Mouse (Mus musculus) liver, embryonic 13.5 days (tissue): ENCODE results near the gene Cldn13. TPM values are rescaled to one million over a fixed set of nuclear protein-coding genes. Genes with fewer than 3 reads are reported as not detected.

ENCODE experiments used
- ATAC-seq: fragments of 200-750 bp; cut with Nextera tagmentation; 2 replicates; pipeline ENCODE4 v1.8.0; 2017; ENCODE audit warnings: low read depth, mild to moderate bottlenecking, moderate number of reproducible peaks, moderate library complexity
- DNase-seq: peaks from one replicate; pipeline ENCODE4 v3.0.0; 2022
- H3K27ac ChIP-seq: fragments of 300-500 bp; sonication (generic); 2 replicates; pipeline ENCODE4 v1.5.1; 2015; ENCODE audit warnings: moderate library complexity, mild to moderate bottlenecking, inconsistent platforms
- H3K27me3 ChIP-seq: fragments of 300-500 bp; sonication (generic); 2 replicates; pipeline ENCODE4 v1.6.1; 2015; ENCODE audit warnings: mild to moderate bottlenecking, inconsistent platforms
- H3K36me3 ChIP-seq: fragments of 300-500 bp; sonication (generic); 2 replicates; pipeline ENCODE4 v1.6.1; 2015; ENCODE audit warnings: mild to moderate bottlenecking, inconsistent platforms
- H3K4me1 ChIP-seq: fragments of 300-500 bp; sonication (generic); replicated peaks from 2 replicates; pipeline ENCODE4 v1.6.1; 2015; ENCODE audit warnings: inconsistent platforms
- H3K4me2 ChIP-seq: fragments of 300-500 bp; sonication (generic); 2 replicates; pipeline ENCODE4 v1.6.1; 2015; ENCODE audit warnings: inconsistent platforms, mild to moderate bottlenecking, moderate library complexity
- H3K4me3 ChIP-seq: fragments of 300-500 bp; sonication (generic); replicated peaks from 2 replicates; pipeline ENCODE4 v1.5.1; 2015; ENCODE audit warnings: mild to moderate bottlenecking, inconsistent platforms
- H3K9ac ChIP-seq: fragments of 300-500 bp; sonication (generic); 2 replicates; pipeline ENCODE4 v1.6.1; 2015; ENCODE audit warnings: mild to moderate bottlenecking, inconsistent platforms
- H3K9me3 ChIP-seq: fragments of 300-500 bp; sonication (generic); replicated peaks from 2 replicates; pipeline ENCODE4 v1.6.1; 2016; ENCODE audit warnings: inconsistent platforms
- WGBS: fragments of 180-500 bp; shearing (Covaris S2); methylation state at CpG from one replicate; pipeline ENCODE4 v1.1.7; 2015; ENCODE audit not compliant: insufficient replicate concordance; 5-methylcytosine and 5-hydroxymethylcytosine counted together
- polyA plus RNA-seq: library from polyadenylated mRNA; unstranded; fragments of >200 nt; fragmentation: Nextera tagmentation; extraction: Ambion mirVana; gene quantifications from 2 replicates; pipeline ENCODE4 v1.2.1, GENCODE M21; 2015

The Cldn13 gene
- polyA plus RNA-seq, 1 experiment from 2014 or later = 259 TPM

GRCm38 (mm10) chr5:134868506-134868905 is 46.8 kb downstream of the Cldn13 start:
- Histone ChIP-seq H3K36me3 (no peaks in the 10 kb centered on the region), H3K9ac (no peak overlapping the region), H3K4me1 (no peaks in the 10 kb centered on the region), H3K27me3 (no peaks in the 10 kb centered on the region), H3K9me3 (no peaks in the 10 kb centered on the region), H3K4me2 (no peak overlapping the region), H3K27ac (no peak overlapping the region), H3K4me3 (no peak overlapping the region)
- ATAC-seq (no peak), DNase-seq (no peak)
- 45% methylated on average over 5 of the region's 5 CpGs for WGBS

- H3K27me3 ChIP-seq = no peaks in the 10 kb centered on the region
- no peak overlapping the region for H3K4me3 ChIP-seq
Observed at GRCm38 (mm10) chr5:134867320-134868144, 47.8 kb downstream of the Cldn13 start.

GRCm38 (mm10) chr5:134865158-134865557 is 50.2 kb downstream of the Cldn13 start:
- Histone ChIP-seq H3K4me1 (no peaks in the 10 kb centered on the region), H3K4me3 (no peak overlapping the region), H3K9ac (no peak overlapping the region), H3K27ac (no peak overlapping the region), H3K4me2 (no peak overlapping the region), H3K27me3 (no peaks in the 10 kb centered on the region), H3K36me3 (no peaks in the 10 kb centered on the region), H3K9me3 (no peaks in the 10 kb centered on the region)
- 60% methylated on average over 8 of the region's 8 CpGs for WGBS
- DNase-seq (no peak), ATAC-seq (no peak)

More at GRCm38 (mm10) chr5:134867320-134868144, 47.8 kb downstream of the Cldn13 start:
- Histone ChIP-seq H3K9me3 (no peaks in the 10 kb centered on the region), H3K36me3 (no peaks in the 10 kb centered on the region), H3K4me1 (no peaks in the 10 kb centered on the region), H3K4me2 (no peak overlapping the region), H3K27ac (no peak overlapping the region), H3K9ac (no peak overlapping the region)
- 42% methylated on average over 18 of the region's 18 CpGs for WGBS
- DNase-seq = no peak
- ATAC-seq = no peak

Other genes starting within 250 kb of the Cldn13 start
- 0.75 and 0.98 TPM in 2 replicates for gene Limk1, start 226.9 kb downstream of the Cldn13 start, polyA plus RNA-seq
- gene Eln, start 168.2 kb downstream of the Cldn13 start, polyA plus RNA-seq = 3.5 and 3.8 TPM in 2 replicates
- not detected in 2 replicates for gene Tmem270, start 8.8 kb downstream of the Cldn13 start, polyA plus RNA-seq
- 10.6 and 12.2 TPM in 2 replicates for gene Mettl27, start 16.8 kb upstream of the Cldn13 start, polyA plus RNA-seq
- gene Cldn4, start 31.4 kb upstream of the Cldn13 start, polyA plus RNA-seq = 0.15 and 0.32 TPM in 2 replicates
- 0.38 and 0.74 TPM in 2 replicates for gene Cldn3, start 70.7 kb upstream of the Cldn13 start, polyA plus RNA-seq
- gene Abhd11, start 93.6 kb upstream of the Cldn13 start, polyA plus RNA-seq = 37.0 and 37.3 TPM in 2 replicates
- gene Stx1a, start 108.0 kb upstream of the Cldn13 start, polyA plus RNA-seq = 1.3 and 1.5 TPM in 2 replicates
- gene Dnajc30, start 148.7 kb upstream of the Cldn13 start, polyA plus RNA-seq = 15.2 and 16.5 TPM in 2 replicates
- 82.4 and 92.4 TPM in 2 replicates for gene Bud23, start 149.4 kb upstream of the Cldn13 start, polyA plus RNA-seq
- gene Vps37d, start 162.7 kb upstream of the Cldn13 start, polyA plus RNA-seq = 0.25 and 0.47 TPM in 2 replicates
- gene Mlxipl, start 174.4 kb upstream of the Cldn13 start, polyA plus RNA-seq = 8.5 and 9.5 TPM in 2 replicates
- 13.1 and 13.6 TPM in 2 replicates for gene Tbl2, start 234.1 kb upstream of the Cldn13 start, polyA plus RNA-seq